Mouse (Mus musculus) heart, postnatal 0 days (tissue): ENCODE measurements around the gene Pid1. TPM values are rescaled to one million over a fixed set of nuclear protein-coding genes. Genes with fewer than 3 reads are reported as not detected.

Experiments used
- ATAC-seq: fragments of 200-750 bp; cut with Nextera tagmentation; 2 replicates; pipeline ENCODE4 v1.8.0; 2017; ENCODE audit warnings: low read depth, moderate number of reproducible peaks, moderate library complexity; ENCODE audit not compliant: insufficient read depth
- DNase-seq: peaks from one replicate; pipeline ENCODE4 v3.0.0-alpha.2; 2016; ENCODE audit warnings: low spot score
- H3K27ac ChIP-seq: fragments of 300-500 bp; sonication (generic); 2 replicates; pipeline ENCODE4 v1.5.1; 2014; ENCODE audit warnings: low read depth, mild to moderate bottlenecking
- H3K27me3 ChIP-seq: fragments of 300-500 bp; sonication (generic); 2 replicates; pipeline ENCODE4 v1.6.1; 2014; ENCODE audit warnings: low read length, mixed read lengths; ENCODE audit not compliant: control insufficient read depth, insufficient read depth
- H3K36me3 ChIP-seq: fragments of 300-500 bp; sonication (generic); replicated peaks from 2 replicates; pipeline ENCODE4 v1.6.1; 2014; ENCODE audit warnings: low read length, mixed read lengths; ENCODE audit not compliant: control insufficient read depth, insufficient read depth
- H3K4me1 ChIP-seq: fragments of 300-500 bp; sonication (generic); 2 replicates; pipeline ENCODE4 v1.6.1; 2014; ENCODE audit warnings: antibody characterized with exemption; ENCODE audit not compliant: control insufficient read depth, insufficient read depth
- H3K4me2 ChIP-seq: fragments of 300-500 bp; sonication (generic); 2 replicates; pipeline ENCODE4 v1.6.1; 2014; ENCODE audit warnings: low read depth, mild to moderate bottlenecking, low read length, moderate library complexity
- H3K4me3 ChIP-seq: fragments of 300-500 bp; sonication (generic); 2 replicates; pipeline ENCODE4 v1.5.1; 2014; ENCODE audit warnings: low read depth, low read length
- H3K9ac ChIP-seq: fragments of 300-500 bp; sonication (generic); replicated peaks from 2 replicates; pipeline ENCODE4 v1.6.1; 2014; ENCODE audit warnings: low read depth, low read length, mixed read lengths
- H3K9me3 ChIP-seq: fragments of 300-500 bp; sonication (generic); replicated peaks from 2 replicates; pipeline ENCODE4 v1.6.1; 2016; ENCODE audit warnings: low read length; ENCODE audit not compliant: control insufficient read depth
- CTCF ChIP-seq: IDR thresholded peaks from 2 replicates; pipeline ENCODE4 v1.5.1; 2016; ENCODE audit warnings: antibody characterized with exemption, control low read depth, low read depth
- EP300 ChIP-seq: IDR thresholded peaks from 2 replicates; pipeline ENCODE4 v1.6.1; 2016; ENCODE audit warnings: antibody characterized with exemption, low read depth
- WGBS: fragments of 180-500 bp; shearing (Covaris S2); extraction: QIAGEN DNeasy Blood & Tissue Kit; methylation state at CpG from one replicate; pipeline ENCODE4 v1.1.7; 2014; 5-methylcytosine and 5-hydroxymethylcytosine counted together
- polyA plus RNA-seq: library from polyadenylated mRNA; unstranded; fragments of >200 nt; fragmentation: Nextera tagmentation; extraction: Ambion mirVana; gene quantifications from 2 replicates; pipeline ENCODE4 v1.2.1, GENCODE M21; 2015
- total RNA-seq: library from RNA; depleted of rRNA; stranded (reverse); fragments of >200 nt; gene quantifications from 2 replicates; pipeline ENCODE4 v1.2.3, GENCODE M21; 2014; ENCODE audit warnings: low replicate concordance

Gene Pid1
- total and polyA plus RNA-seq, 2 experiments from 2014 or later, result 4.0 to 6.6 TPM

DNA sequence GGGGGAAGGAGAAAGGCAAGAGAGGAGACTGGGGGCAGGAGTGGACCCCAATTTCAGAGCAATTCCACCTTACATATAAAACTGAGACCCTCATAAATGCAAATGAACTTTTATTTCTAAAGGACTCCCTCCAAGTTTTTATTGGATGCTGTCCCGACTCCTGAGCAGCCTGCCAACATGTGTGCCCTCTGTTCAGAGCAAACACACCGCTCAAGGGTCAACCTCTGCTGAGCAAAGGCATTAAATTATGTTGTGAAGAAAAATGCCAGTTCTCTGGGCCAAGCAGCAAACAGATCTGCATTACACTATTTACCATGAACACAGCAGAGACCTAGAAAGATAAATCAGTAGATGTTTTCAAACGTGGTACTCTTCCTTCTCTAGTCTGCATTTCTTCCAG is 110.1 kb downstream of the Pid1 start:
- Histone ChIP-seq H3K36me3 (no peaks in the 10 kb centered on the region), H3K9ac (no peak overlapping the region), H3K27me3 (no peaks in the 10 kb centered on the region), H3K4me2 (no peak overlapping the region), H3K4me3 (no peak overlapping the region), H3K27ac (no peak overlapping the region), H3K4me1 (no peaks in the 10 kb centered on the region), H3K9me3 (no peaks in the 10 kb centered on the region)
- DNase-seq (no peak), ATAC-seq (no peak)
- WGBS, result 44% methylated on average over 3 of the region's 3 CpGs
- no peak for TF ChIP-seq CTCF
- no peak for TF ChIP-seq EP300

DNA sequence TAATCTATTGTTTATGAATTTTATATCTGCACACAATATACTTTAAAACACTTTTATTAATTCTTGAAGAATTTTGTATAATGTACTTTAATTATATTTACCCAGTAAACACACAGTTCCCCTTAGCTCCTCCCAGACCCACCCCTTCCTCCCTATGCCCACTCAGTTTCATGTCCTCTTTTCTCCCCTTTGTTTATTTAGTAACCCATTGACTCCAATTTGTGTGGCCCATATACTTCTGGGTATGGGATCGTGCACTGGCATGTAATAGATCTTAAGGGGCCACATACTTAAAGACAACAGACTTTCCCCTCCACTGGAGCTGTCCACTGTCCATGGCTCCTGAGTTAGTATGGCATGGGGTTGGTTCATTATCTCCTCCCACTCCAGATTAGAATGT is 112.8 kb downstream of the Pid1 start:
- Histone ChIP-seq H3K36me3 (no peaks in the 10 kb centered on the region), H3K27me3 (no peaks in the 10 kb centered on the region), H3K27ac (no peak overlapping the region), H3K4me2 (no peak overlapping the region), H3K4me1 (no peaks in the 10 kb centered on the region), H3K9me3 (no peaks in the 10 kb centered on the region), H3K9ac (no peak overlapping the region), H3K4me3 (no peak overlapping the region)
- TF ChIP-seq EP300, result no peak
- TF ChIP-seq CTCF, result no peak
- DNase-seq (no peak), ATAC-seq (no peak)
- WGBS, result 61% methylated on average over 1 of the region's 1 CpGs

DNA sequence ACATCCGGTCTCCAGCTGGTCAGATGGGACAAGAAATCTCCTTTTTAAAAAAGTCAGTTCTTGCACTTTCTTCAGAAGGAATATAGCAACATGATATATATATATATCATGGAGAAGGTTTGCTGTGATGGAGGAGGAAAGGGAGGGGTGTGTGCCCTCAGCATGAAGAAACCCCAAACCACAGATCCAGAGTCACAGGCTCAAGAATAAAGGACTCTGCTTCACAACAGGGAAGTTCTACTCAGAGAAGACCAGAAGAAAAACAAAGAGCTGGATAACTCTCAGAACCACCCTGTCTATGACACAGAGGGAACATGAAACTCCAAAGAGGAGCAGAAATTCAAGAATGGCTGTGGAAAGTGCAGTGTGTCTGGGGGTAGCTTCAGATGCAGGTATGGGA is 113.2 kb downstream of the Pid1 start:
- no peak overlapping the region for H3K4me3 ChIP-seq
- H3K4me2 ChIP-seq, result no peak overlapping the region
- no peak for DNase-seq
- TF ChIP-seq EP300, result no peak
- no peak for TF ChIP-seq CTCF
- H3K9ac ChIP-seq, result no peak overlapping the region
- no peaks in the 10 kb centered on the region for H3K36me3 ChIP-seq
- no peak overlapping the region for H3K27ac ChIP-seq
- 65% methylated on average over 1 of the region's 1 CpGs for WGBS
- ATAC-seq, result no peak
- H3K4me1 ChIP-seq, result no peaks in the 10 kb centered on the region
- H3K9me3 ChIP-seq, result no peaks in the 10 kb centered on the region
- no peaks in the 10 kb centered on the region for H3K27me3 ChIP-seq

DNA sequence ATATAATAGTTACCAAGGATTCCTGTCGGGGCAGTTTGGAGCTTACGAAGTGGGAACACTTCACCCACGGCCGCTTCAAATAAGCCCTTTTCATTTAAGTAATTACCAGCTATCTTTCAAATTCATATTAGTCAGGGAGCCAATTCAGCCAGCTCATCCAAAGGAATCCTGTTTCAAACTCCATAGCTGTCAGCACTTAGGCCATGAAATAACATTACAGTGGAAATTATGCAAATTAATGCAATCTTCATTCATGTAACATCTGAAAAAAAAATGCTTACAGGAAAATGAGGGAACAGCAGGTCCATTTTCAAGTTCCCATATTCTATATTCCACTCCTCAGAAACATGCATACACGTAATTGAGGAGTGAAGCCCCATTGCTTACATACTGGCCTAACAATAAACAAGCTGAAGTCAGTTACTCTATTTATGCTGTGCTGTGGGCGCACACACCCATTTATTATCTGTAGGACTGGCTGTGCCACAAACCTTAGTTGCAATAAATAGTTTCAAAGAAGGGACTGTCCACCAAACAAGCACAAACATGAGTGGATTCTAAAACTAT is 114.1 kb downstream of the Pid1 start:
- DNase-seq, result no peak
- no peak for TF ChIP-seq CTCF
- no peak for TF ChIP-seq EP300

DNA sequence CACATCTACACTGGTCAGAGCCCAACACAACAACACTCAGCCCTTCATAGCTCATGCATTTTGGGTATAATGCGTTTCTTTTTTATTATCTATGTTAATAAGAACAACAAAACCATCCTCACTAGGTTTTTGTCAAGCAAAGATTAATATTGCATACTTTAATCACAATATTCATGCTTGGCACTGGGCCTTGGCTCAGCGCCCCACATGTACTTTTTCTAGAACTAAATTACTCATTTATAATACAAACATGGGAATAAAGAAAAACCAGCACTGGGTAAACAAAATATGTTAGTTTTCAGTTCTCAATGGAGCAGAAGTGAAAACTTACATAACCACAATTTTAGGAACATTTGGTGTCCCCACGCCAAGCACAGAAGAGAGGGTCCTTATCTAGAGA is 116.9 kb downstream of the Pid1 start:
- H3K4me3 ChIP-seq, result no peak overlapping the region
- WGBS, result 74% methylated on average over 3 of the region's 3 CpGs

More for the DNA sequence above, 114.1 kb downstream of the Pid1 start:
- H3K27me3 ChIP-seq, result no peaks in the 10 kb centered on the region
- H3K9me3 ChIP-seq, result no peaks in the 10 kb centered on the region
- H3K9ac ChIP-seq, result no peak overlapping the region
- no peak overlapping the region for H3K4me3 ChIP-seq
- no peak overlapping the region for H3K27ac ChIP-seq
- H3K36me3 ChIP-seq, result no peaks in the 10 kb centered on the region
- no peaks in the 10 kb centered on the region for H3K4me1 ChIP-seq
- WGBS, result 78% methylated on average over 6 of the region's 6 CpGs
- ATAC-seq, result no peak
- no peak overlapping the region for H3K4me2 ChIP-seq

DNA sequence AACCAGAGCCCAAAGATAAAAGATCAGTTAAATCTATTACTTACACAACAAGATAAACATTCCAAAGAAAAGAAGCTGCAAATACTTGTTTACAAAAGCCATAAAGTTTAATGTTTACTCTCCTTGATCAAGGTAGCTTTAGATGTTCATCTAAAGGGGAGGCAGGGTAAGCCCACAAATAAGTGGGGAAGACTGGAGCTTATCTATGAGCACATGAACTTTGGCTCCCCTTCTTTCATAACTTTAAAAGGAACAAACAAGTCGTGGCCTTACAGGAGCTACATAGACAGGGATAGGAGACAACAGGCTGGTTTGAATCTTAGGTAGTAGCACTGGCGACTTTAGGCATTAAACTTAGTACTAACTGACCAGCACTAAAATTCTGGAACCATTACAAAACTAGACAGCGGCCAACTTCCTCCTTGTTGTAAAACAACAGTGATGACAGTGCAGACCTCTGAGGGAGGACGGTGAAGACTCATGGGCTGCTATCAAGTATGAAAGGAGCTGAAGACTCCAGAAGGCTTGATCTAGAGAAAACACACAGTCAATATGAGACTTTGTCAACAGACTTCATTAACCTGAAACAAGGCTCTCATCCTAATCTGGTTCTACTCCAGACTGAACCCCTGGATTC is 122.7 kb downstream of the Pid1 start:
- Histone ChIP-seq H3K4me3 (no peak overlapping the region), H3K4me2 (no peak overlapping the region), H3K36me3 (no peaks in the 10 kb centered on the region), H3K9ac (no peak overlapping the region), H3K9me3 (no peaks in the 10 kb centered on the region), H3K27ac (no peak overlapping the region), H3K27me3 (no peaks in the 10 kb centered on the region), H3K4me1 (no peaks in the 10 kb centered on the region)
- TF ChIP-seq EP300, result no peak
- TF ChIP-seq CTCF, result no peak
- DNase-seq, result no peak
- 60% methylated on average over 4 of the region's 4 CpGs for WGBS
- ATAC-seq, result no peak

More for the DNA sequence above, 116.9 kb downstream of the Pid1 start:
- H3K27ac ChIP-seq, result no peak overlapping the region
- ATAC-seq, result no peak
- no peak for TF ChIP-seq CTCF
- no peak for TF ChIP-seq EP300
- no peak overlapping the region for H3K4me2 ChIP-seq
- H3K36me3 ChIP-seq, result no peaks in the 10 kb centered on the region
- DNase-seq, result no peak
- no peaks in the 10 kb centered on the region for H3K9me3 ChIP-seq
- no peak overlapping the region for H3K9ac ChIP-seq
- no peaks in the 10 kb centered on the region for H3K27me3 ChIP-seq
- H3K4me1 ChIP-seq, result no peaks in the 10 kb centered on the region
